Mouse (Mus musculus): ENCODE measurements around the gene Abtb1.

Abtb1 gene

GRCm38 (mm10) chr6:88841781-88842689, at the start of gene Abtb1:
Gene Abtb1, minus strand, starts transcription at chr6:88841984.
- DNase-seq (ENCODE audit: low spot score in 2 of 2), result peak; percentile 98 to 99

- no peak for DNase-seq (ENCODE audit: low spot score in 2 of 2)
Measured at GRCm38 (mm10) chr6:88890832-88891231, 49.0 kb upstream of the Abtb1 start.

- DNase-seq (ENCODE audit: low spot score in 2 of 2), result no peak
Measured at GRCm38 (mm10) chr6:88889410-88890042, 47.7 kb upstream of the Abtb1 start.

GRCm38 (mm10) chr6:88886417-88886967, 44.7 kb upstream of the Abtb1 start:
- no peak for DNase-seq (ENCODE audit: low spot score in 2 of 2)

- DNase-seq (ENCODE audit: low spot score in 2 of 2), result no peak
Measured at GRCm38 (mm10) chr6:88885644-88886416, 44.0 kb upstream of the Abtb1 start.

GRCm38 (mm10) chr6:88884690-88885089, 42.9 kb upstream of the Abtb1 start:
- DNase-seq (ENCODE audit: low spot score in 2 of 2), result no peak

GRCm38 (mm10) chr6:88884195-88884594, 42.4 kb upstream of the Abtb1 start:
- no peak for DNase-seq (ENCODE audit: low spot score in 2 of 2)

GRCm38 (mm10) chr6:88881334-88881733, 39.5 kb upstream of the Abtb1 start:
- DNase-seq (ENCODE audit: low spot score in 2 of 2), result no peak

GRCm38 (mm10) chr6:88879471-88879870, 37.7 kb upstream of the Abtb1 start:
- no peak for DNase-seq (ENCODE audit: low spot score in 2 of 2)

GRCm38 (mm10) chr6:88874868-88875508, 33.2 kb upstream of the Abtb1 start, which contains the start of gene Podxl2:
Gene Podxl2, minus strand, starts transcription at chr6:88875044.
- DNase-seq (ENCODE audit: low spot score in 2 of 2), result peak in 1 of 2 experiments; percentile 52

GRCm38 (mm10) chr6:88873965-88874867, 32.4 kb upstream of the Abtb1 start:
- DNase-seq (ENCODE audit: low spot score in 2 of 2), result no peak

- no peak for DNase-seq (ENCODE audit: low spot score in 2 of 2)
Measured at GRCm38 (mm10) chr6:88872811-88873210, 31.0 kb upstream of the Abtb1 start.

GRCm38 (mm10) chr6:88871546-88871945, 29.8 kb upstream of the Abtb1 start:
- DNase-seq (ENCODE audit: low spot score in 2 of 2), result no peak

GRCm38 (mm10) chr6:88870594-88870993, 28.8 kb upstream of the Abtb1 start:
- no peak for DNase-seq (ENCODE audit: low spot score in 2 of 2)

GRCm38 (mm10) chr6:88869459-88869858, 27.7 kb upstream of the Abtb1 start:
- DNase-seq (ENCODE audit: low spot score in 2 of 2), result no peak

GRCm38 (mm10) chr6:88865704-88866103, 23.9 kb upstream of the Abtb1 start:
- no peak for DNase-seq (ENCODE audit: low spot score in 2 of 2)

GRCm38 (mm10) chr6:88860914-88861313, 19.1 kb upstream of the Abtb1 start:
- peak in 1 of 2 experiments; percentile 49 for DNase-seq (ENCODE audit: low spot score in 2 of 2)

- no peak for DNase-seq (ENCODE audit: low spot score in 2 of 2)
Measured at GRCm38 (mm10) chr6:88858341-88858740, 16.6 kb upstream of the Abtb1 start.

GRCm38 (mm10) chr6:88857830-88858229, 16.0 kb upstream of the Abtb1 start:
- DNase-seq (ENCODE audit: low spot score in 2 of 2), result no peak

GRCm38 (mm10) chr6:88857249-88857648, 15.5 kb upstream of the Abtb1 start:
- no peak for DNase-seq (ENCODE audit: low spot score in 2 of 2)

All from spleen, postnatal 4 days (tissue).